Mouse (Mus musculus): ENCODE data around the gene Slc7a15. TPM values are rescaled to one million over a fixed set of nuclear protein-coding genes. Genes with fewer than 3 reads are reported as not detected.
A peak's percentile ranks its signal among the peaks of the same experiment; 100 is the strongest.

Gene Slc7a15
- total and polyA plus RNA-seq, 2 experiments from 2014 or later = not detected

DNA sequence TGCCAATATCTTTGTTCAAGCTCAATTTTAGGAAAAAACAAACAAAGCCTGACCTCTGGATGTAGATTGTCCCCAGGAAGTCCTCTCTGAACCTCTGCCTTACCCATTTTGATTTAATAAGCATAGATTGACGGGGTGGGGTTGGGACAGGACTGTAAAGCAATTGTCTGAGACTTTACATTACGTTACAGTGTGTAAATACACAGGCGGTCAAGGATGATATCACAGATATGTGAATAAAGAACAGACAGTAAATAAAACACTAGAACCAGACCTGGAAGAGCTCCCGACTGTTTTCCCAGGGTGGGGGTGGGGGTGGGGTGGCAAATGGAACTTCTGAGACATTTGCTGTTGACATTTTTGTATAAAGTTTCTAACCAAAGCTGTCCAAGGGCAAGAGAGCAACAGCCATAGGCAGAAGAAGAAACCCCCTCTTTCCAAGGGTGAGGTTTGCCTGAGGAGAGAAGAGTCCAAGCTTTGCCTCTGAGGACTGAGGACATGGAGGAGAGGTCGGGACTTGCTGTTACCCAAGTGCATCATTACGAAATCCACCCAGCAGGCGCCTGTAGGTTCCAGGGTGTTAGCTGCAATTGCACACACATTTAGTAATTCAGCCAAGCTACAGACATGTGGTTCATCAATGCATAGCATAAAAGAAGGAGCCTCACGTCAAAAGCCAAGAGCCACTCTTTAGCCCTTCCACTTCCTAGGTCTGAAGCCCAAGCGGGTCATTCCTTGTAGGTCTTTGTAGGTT lies 91.7 kb downstream of the Slc7a15 start:
- no peaks in the 10 kb centered on the region for H3K9me3 ChIP-seq (ENCODE audit: low read length)
- DNase-seq (no peak), ATAC-seq (no peak)
- H3K4me2 ChIP-seq (ENCODE audit: low read depth) = no peak overlapping the region
- no peak for TF ChIP-seq CTCF (IDR thresholded peaks at IDR 0.05; ENCODE audit: low read depth)
- no peaks in the 10 kb centered on the region for H3K27me3 ChIP-seq (ENCODE audit: insufficient read depth, low read length)
- no peak overlapping the region for H3K9ac ChIP-seq
- H3K36me3 ChIP-seq (ENCODE audit: insufficient read depth) = no peaks in the 10 kb centered on the region
- H3K4me1 ChIP-seq (ENCODE audit: insufficient read depth) = no peaks in the 10 kb centered on the region
- H3K4me3 ChIP-seq (ENCODE audit: low read depth, low read length) = no peak overlapping the region
- no peak overlapping the region for H3K27ac ChIP-seq (ENCODE audit: low read depth, low read length)
- WGBS = 80% methylated on average over 9 of the region's 9 CpGs

DNA sequence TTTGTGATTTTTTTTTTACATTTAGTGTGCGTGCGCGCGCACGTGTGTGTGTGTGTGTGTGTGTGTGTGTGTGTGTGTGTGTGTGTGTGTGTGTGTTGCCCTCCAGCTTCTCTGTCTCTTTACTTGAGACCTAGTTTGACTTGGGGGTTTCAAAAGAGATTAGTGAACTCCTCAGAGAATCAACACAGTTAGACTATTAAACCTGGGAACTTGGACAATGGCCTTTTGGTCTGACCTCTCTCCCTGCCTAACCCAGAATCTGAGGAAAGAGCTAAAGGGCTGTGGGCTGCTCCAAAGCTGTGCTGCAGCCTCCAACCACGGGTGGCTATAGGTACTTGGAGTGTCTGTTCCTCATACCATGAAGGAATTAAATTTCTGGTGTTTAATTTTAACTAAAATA lies 94.7 kb downstream of the Slc7a15 start:
- Histone ChIP-seq H3K27ac (ENCODE audit: low read depth, low read length) (no peak overlapping the region), H3K4me2 (ENCODE audit: low read depth) (no peak overlapping the region), H3K27me3 (ENCODE audit: insufficient read depth, low read length) (no peaks in the 10 kb centered on the region), H3K4me3 (ENCODE audit: low read depth, low read length) (no peak overlapping the region), H3K4me1 (ENCODE audit: insufficient read depth) (peaks cover 12% of the 10 kb centered on the region), H3K36me3 (ENCODE audit: insufficient read depth) (no peaks in the 10 kb centered on the region), H3K9me3 (ENCODE audit: low read length) (no peaks in the 10 kb centered on the region), H3K9ac (no peak overlapping the region)
- no peak for ATAC-seq
- no peak for TF ChIP-seq CTCF (IDR thresholded peaks at IDR 0.05; ENCODE audit: low read depth)
- DNase-seq = no peak
- 85% methylated on average over 6 of the region's 6 CpGs for WGBS

DNA sequence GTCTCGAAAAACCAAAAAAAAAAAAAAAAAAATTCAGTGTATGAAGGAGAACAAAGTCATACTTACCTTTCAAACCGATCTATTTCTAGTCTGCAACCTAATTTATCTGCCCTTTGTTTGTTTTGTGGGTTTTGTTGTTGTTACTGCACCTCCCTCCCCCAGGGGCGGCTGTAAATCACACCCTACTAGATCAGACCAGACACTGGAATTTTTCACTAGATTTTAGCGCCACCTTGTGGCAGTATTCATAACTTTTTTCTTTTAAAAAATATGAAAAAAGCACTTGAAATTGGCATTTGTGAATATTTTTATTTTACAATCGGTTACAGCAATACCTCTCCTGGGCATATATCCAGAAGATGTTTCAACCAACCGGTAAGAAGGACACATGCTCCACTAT lies 96.3 kb downstream of the Slc7a15 start:
- H3K27ac ChIP-seq (ENCODE audit: low read depth, low read length) = no peak overlapping the region
- H3K9me3 ChIP-seq (ENCODE audit: low read length) = no peaks in the 10 kb centered on the region
- TF ChIP-seq CTCF (IDR thresholded peaks at IDR 0.05; ENCODE audit: low read depth) = peak; percentile 65
- no peak overlapping the region for H3K4me2 ChIP-seq (ENCODE audit: low read depth)
- no peak for ATAC-seq
- peaks cover 12% of the 10 kb centered on the region for H3K4me1 ChIP-seq (ENCODE audit: insufficient read depth)
- 14% methylated on average over 6 of the region's 6 CpGs for WGBS
- peak; percentile 90 for DNase-seq
- no peaks in the 10 kb centered on the region for H3K36me3 ChIP-seq (ENCODE audit: insufficient read depth)
- no peak overlapping the region for H3K4me3 ChIP-seq (ENCODE audit: low read depth, low read length)
- H3K27me3 ChIP-seq (ENCODE audit: insufficient read depth, low read length) = no peaks in the 10 kb centered on the region
- H3K9ac ChIP-seq = no peak overlapping the region

DNA sequence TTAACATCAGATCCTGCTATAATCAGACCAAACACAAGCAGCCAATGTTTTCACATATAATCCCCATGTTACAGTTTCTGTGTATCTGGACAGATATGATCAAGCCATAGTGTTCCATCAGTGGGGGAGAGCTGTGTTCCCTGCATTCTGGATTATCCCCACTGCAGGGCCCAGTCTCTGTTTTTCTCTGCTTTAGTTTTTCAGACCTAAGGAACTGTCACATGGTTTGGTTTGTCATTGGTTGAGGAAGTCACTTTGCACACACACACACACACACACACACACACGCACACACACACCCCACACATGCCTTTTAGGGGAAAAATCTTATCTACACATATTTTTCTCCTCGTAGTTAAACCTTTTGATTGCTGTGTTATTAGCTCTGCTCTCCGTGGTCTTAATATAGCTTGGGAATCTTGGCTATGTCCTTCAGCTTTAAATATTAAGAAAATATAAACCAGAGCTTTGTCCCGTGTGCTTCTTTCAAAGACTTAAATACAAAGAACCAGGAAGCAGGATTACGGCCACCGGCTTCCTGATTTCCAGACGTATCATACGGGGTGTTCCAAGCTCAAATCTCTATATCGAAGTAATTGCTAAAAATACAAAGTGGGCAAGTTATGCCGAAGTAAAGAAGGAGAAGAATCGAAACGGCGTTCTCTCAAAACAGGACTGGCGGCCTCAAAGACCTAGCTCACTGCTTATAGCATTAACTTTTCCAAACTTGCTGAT lies 97.1 kb downstream of the Slc7a15 start:
- TF ChIP-seq CTCF (IDR thresholded peaks at IDR 0.05; ENCODE audit: low read depth) = no peak
- Histone ChIP-seq H3K9me3 (ENCODE audit: low read length) (no peaks in the 10 kb centered on the region), H3K4me1 (ENCODE audit: insufficient read depth) (peaks cover 19% of the 10 kb centered on the region), H3K27ac (ENCODE audit: low read depth, low read length) (no peak overlapping the region), H3K4me2 (ENCODE audit: low read depth) (no peak overlapping the region), H3K36me3 (ENCODE audit: insufficient read depth) (no peaks in the 10 kb centered on the region), H3K9ac (0 out of 2 replicates have a peak overlapping the region, but pooled peaks have one; percentile 100), H3K27me3 (ENCODE audit: insufficient read depth, low read length) (no peaks in the 10 kb centered on the region), H3K4me3 (ENCODE audit: low read depth, low read length) (no peak overlapping the region)
- DNase-seq (peak; percentile 5), ATAC-seq (no peak)
- WGBS = 87% methylated on average over 14 of the region's 14 CpGs

DNA sequence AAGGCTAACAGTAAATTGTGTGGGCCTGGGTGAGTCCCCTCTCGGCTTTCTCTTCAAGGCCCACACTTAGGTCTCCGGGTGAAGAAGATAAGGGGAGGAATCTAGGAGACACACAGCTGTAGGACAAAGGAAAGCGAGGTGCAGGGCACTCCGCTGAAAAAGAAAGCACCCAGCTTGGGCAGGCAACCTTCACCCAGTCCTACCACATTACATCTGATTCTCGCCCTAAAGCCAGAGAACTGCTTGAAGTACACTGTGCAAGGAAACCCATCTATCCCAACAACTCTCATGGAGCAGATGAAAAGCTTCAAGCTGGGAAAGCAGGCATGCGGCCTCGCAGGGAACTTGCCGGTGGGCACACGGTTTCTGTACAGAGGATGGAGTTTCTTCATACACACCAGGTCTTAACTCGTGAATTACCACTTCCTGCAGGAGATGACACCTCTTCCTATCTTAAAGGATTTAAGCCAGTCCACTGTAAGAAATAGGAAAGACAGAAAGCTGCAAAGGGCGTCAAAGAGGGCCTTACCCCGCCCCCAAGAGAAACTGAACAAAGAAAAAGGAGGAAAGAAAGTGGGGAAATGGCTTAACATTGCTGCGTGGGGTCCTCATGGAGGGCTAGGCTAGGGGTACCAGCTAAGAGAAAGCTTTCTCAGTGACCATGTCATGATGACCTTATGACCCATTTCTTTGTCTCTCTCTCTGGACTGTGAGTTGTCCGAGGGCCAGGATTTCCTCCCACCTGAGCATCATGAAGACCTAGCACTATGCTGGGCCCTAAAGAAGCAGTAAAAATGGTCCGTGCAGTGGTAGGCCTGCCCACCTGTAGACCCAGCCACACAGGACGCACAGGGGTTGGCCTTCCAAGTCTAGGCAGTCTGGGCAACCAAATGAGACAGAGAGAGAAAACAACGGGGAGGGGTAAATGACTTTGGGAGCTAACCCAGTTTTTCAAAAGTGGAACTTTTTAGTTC lies 98.0 kb downstream of the Slc7a15 start:
- Histone ChIP-seq H3K27ac (ENCODE audit: low read depth, low read length) (peak overlapping the region; percentile 100), H3K27me3 (ENCODE audit: insufficient read depth, low read length) (no peaks in the 10 kb centered on the region), H3K4me2 (ENCODE audit: low read depth) (peak overlapping the region; percentile 89), H3K9me3 (ENCODE audit: low read length) (no peaks in the 10 kb centered on the region), H3K4me3 (ENCODE audit: low read depth, low read length) (peak overlapping the region; percentile 94), H3K9ac (peak overlapping the region; percentile 100), H3K4me1 (ENCODE audit: insufficient read depth) (peaks cover 24% of the 10 kb centered on the region), H3K36me3 (ENCODE audit: insufficient read depth) (no peaks in the 10 kb centered on the region)
- ATAC-seq = no peak
- no peak for DNase-seq
- WGBS = 46% methylated on average over 17 of the region's 17 CpGs
- TF ChIP-seq CTCF (IDR thresholded peaks at IDR 0.05; ENCODE audit: low read depth) = no peak

DNA sequence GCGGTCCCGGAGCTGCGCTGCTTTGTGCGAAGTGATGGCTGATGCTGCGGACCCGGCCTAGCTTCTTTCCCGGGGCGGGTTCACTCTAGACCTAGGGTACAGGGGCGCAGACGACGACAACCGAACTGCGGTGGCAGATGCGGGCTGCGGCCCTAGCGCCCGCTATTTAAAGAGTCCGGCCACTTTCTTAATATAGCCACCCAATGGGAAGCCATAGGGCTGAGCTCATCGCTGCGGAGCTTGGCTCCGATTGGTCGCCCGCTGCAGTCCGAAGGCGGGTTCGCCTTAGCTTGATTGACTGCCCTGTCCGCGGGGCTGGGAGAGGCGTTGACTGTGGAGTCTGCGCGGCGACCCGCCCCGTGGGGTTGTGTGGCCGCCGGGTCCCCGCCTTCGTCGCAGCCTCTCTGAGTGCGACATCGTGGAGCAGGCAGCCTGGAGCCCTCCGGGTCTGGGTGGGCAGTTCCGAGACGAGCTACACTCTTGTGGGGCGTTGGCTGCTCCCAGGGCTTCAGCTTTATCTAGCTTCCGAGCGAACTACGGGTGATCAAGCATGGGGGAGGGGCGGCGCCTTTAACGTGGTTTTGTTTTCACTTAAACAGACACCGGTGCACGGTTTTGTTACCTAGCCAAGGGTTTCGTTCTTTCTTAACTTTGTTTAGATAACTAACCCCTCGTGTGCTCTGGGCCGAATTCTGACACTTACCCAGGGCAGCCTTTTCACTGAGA lies 98.8 kb downstream of the Slc7a15 start, which contains the start of gene Rhob:
TSS of gene Rhob (minus strand) at position 139 of the 726 bp plus-strand sequence.
- peak; percentile 94 for ATAC-seq
- Histone ChIP-seq H3K4me3 (ENCODE audit: low read depth, low read length) (peak within 1 kb of the TSS; percentile 94), H3K9ac (peak within 1 kb of the TSS; percentile 100), H3K4me2 (ENCODE audit: low read depth) (peak within 1 kb of the TSS; percentile 89), H3K4me1 (ENCODE audit: insufficient read depth) (peaks cover 24% of the 10 kb centered on the region), H3K27ac (ENCODE audit: low read depth, low read length) (peak within 1 kb of the TSS; percentile 100), H3K27me3 (ENCODE audit: insufficient read depth, low read length) (no peaks in the 10 kb centered on the region), H3K9me3 (ENCODE audit: low read length) (no peaks in the 10 kb centered on the region), H3K36me3 (ENCODE audit: insufficient read depth) (no peaks in the 10 kb centered on the region)
- WGBS = under 1% methylated on average over 56 of the region's 56 CpGs
- peak; percentile 98 for DNase-seq
- TF ChIP-seq CTCF (IDR thresholded peaks at IDR 0.05; ENCODE audit: low read depth) = peak; percentile 1; the same call in 1 of the 2 replicates
